Comparison of ENCODE assay signal across 41 mouse cellular contexts in the genomic region with DNA sequence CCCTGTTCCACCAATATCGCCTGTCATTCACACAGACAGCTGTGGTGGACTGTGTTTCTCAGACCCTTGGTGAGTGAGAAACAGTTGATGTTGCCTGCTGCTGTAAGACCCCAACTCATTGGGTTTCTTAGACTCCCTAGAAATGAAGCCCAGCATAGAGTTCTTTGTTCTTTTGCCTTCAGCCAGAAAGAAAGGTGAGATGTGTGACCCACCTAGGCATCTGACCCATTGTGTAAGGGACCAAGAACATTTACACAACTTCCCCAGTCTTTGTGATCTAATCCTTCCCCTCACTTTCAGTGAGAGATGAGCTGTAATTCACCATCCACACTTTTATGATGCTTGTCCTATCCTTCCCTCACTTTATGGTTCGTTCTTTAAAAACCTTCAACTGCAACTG. TPM values are rescaled to one million over a fixed set of nuclear protein-coding genes. Genes with fewer than 3 reads are reported as not detected.
"Had no signal": no experiment of that assay in that cellular context is flagged by ENCODE, and none has a peak within 500 bp of the region (broad histone marks: within the 10 kb centered on the region; RNA-seq: fewer than 3 reads in every experiment).

No protein-coding gene starts in this region.

RNA-seq across cellular contexts. Expression of a gene that starts 26.0 kb away (rescaled TPM):
- total RNA-seq: heart, postnatal 10 days; heart, postnatal 14 days; heart, postnatal 25 days; heart, postnatal 36 days; heart, postnatal 4 days; hematopoietic stem cell, adult 5-6 weeks; hindbrain, postnatal 0 days; layer of hippocampus, adult 18-20 months; layer of hippocampus, adult 2 months; layer of hippocampus, adult 8-10 months; layer of hippocampus, postnatal 10 days; layer of hippocampus, postnatal 14 days; layer of hippocampus, postnatal 25 days; layer of hippocampus, postnatal 36 days; left cerebral cortex, adult 18-20 months; left cerebral cortex, adult 2 months; left cerebral cortex, adult 8-10 months had no signal
- polyA plus RNA-seq: heart, embryonic 12.5 days; heart, embryonic 13.5 days; heart, embryonic 14.5 days; heart, embryonic 15.5 days; heart, embryonic 16.5 days; heart, postnatal 0 days; hindbrain, embryonic 10.5 days; hindbrain, embryonic 11.5 days; hindbrain, embryonic 12.5 days; hindbrain, embryonic 13.5 days; hindbrain, embryonic 14.5 days; hindbrain, embryonic 15.5 days; hindbrain, embryonic 16.5 days; hindbrain, postnatal 0 days; inflammation-experienced regulatory T-cells, adult 6 months; intestine, embryonic 14.5 days; intestine, embryonic 15.5 days; intestine, embryonic 16.5 days; intestine, postnatal 0 days; kidney, adult 2 months; kidney, embryonic 14.5 days; kidney, embryonic 15.5 days; kidney, embryonic 16.5 days; kidney, postnatal 0 days; large intestine, adult 2 months had no signal
